Mouse (Mus musculus) embryonic fibroblast, embryonic 13.5 days (primary cell): Measurements from ENCODE around the gene Trim66. TPM values are rescaled to one million over a fixed set of nuclear protein-coding genes. Genes with fewer than 3 reads are reported as not detected.

Experiments used
- H3K27ac ChIP-seq: 2 replicates; pipeline ENCODE4 v1.5.1; 2012; ENCODE audit warnings: low read length, control low read depth, inconsistent platforms; ENCODE audit not compliant: insufficient read depth
- H3K4me1 ChIP-seq: 2 replicates; pipeline ENCODE4 v1.6.1; 2011; ENCODE audit warnings: low read length; ENCODE audit not compliant: control insufficient read depth, insufficient read depth
- H3K4me3 ChIP-seq: 2 replicates; pipeline ENCODE4 v1.5.1; 2011; ENCODE audit warnings: mild to moderate bottlenecking, control low read depth, low read length; ENCODE audit not compliant: insufficient read depth
- CTCF ChIP-seq: IDR thresholded peaks from 2 replicates; pipeline ENCODE4 v1.5.1; 2011; ENCODE audit warnings: mild to moderate bottlenecking, control low read depth, low read length, moderate library complexity, borderline replicate concordance; ENCODE audit not compliant: insufficient read depth
- POLR2A ChIP-seq: IDR thresholded peaks from 2 replicates; pipeline ENCODE4 v1.6.1; 2011; ENCODE audit warnings: low read depth, mild to moderate bottlenecking, control low read depth, low read length, moderate library complexity
- polyA plus RNA-seq: library from polyadenylated mRNA; stranded (reverse); fragments of >200 nt; gene quantifications from 2 replicates; pipeline ENCODE4 v1.2.4, GENCODE M21; 2011; ENCODE audit warnings: low read depth; ENCODE audit not compliant: missing spikeins, insufficient read length

Gene Trim66
- polyA plus RNA-seq, 1 experiment: 8.7 TPM

- Histone ChIP-seq H3K4me1 (no peaks in the 10 kb centered on the region), H3K27ac (no peak overlapping the region), H3K4me3 (no peak overlapping the region)
- TF ChIP-seq CTCF (no peak), POLR2A (no peak)
These were observed 83.3 kb downstream of the Trim66 start for GRCm38 (mm10) chr7:109424422-109425159.

- no peak for TF ChIP-seq POLR2A
- TF ChIP-seq CTCF: no peak
- no peak overlapping the region for H3K4me3 ChIP-seq
- no peak overlapping the region for H3K27ac ChIP-seq
- no peaks in the 10 kb centered on the region for H3K4me1 ChIP-seq
These were observed 85.1 kb downstream of the Trim66 start for GRCm38 (mm10) chr7:109422803-109423202.

GRCm38 (mm10) chr7:109405491-109405890 lies 102.4 kb downstream of the Trim66 start:
- no peak overlapping the region for H3K4me3 ChIP-seq
- peaks cover 2% of the 10 kb centered on the region; the same call in 1 of the 2 replicates for H3K4me1 ChIP-seq
- H3K27ac ChIP-seq: no peak overlapping the region
- no peak for TF ChIP-seq CTCF
- no peak for TF ChIP-seq POLR2A

GRCm38 (mm10) chr7:109399299-109399698 lies 108.6 kb downstream of the Trim66 start:
- no peaks in the 10 kb centered on the region for H3K4me1 ChIP-seq
- H3K4me3 ChIP-seq: no peak overlapping the region
- no peak overlapping the region for H3K27ac ChIP-seq
- no peak for TF ChIP-seq CTCF
- no peak for TF ChIP-seq POLR2A

Other genes with a start within 250 kb of the Trim66 start
- 0.67 and 0.85 TPM in 2 replicates for gene Stk33, start 69.1 kb downstream of the Trim66 start, polyA plus RNA-seq
- gene Rpl27a, start 11.0 kb upstream of the Trim66 start, polyA plus RNA-seq: 433 and 456 TPM in 2 replicates
- gene St5, start 195.5 kb upstream of the Trim66 start, polyA plus RNA-seq: 79.4 and 113 TPM in 2 replicates
- gene Akip1, start 195.6 kb upstream of the Trim66 start, polyA plus RNA-seq: 16.5 and 20.4 TPM in 2 replicates
- not detected in 2 replicates for gene BC051019, start 215.7 kb upstream of the Trim66 start, polyA plus RNA-seq
- not detected in 2 replicates for gene Ascl3, start 223.6 kb upstream of the Trim66 start, polyA plus RNA-seq
- 45.3 and 45.8 TPM in 2 replicates for gene Tmem9b, start 244.7 kb upstream of the Trim66 start, polyA plus RNA-seq